Mouse (Mus musculus) liver, embryonic 15.5 days (tissue): ENCODE results near the gene Gm44502. TPM values are rescaled to one million over a fixed set of nuclear protein-coding genes. Genes with fewer than 3 reads are reported as not detected.

Experiments used
- ATAC-seq: fragments of 200-750 bp; cut with Nextera tagmentation; 2 replicates; pipeline ENCODE4 v1.8.0; 2017; ENCODE audit warnings: moderate number of reproducible peaks, mild to moderate bottlenecking, moderate library complexity; ENCODE audit not compliant: insufficient read depth
- H3K27ac ChIP-seq: fragments of 300-500 bp; sonication (generic); replicated peaks from 2 replicates; pipeline ENCODE4 v1.5.1; 2015; ENCODE audit warnings: mild to moderate bottlenecking, inconsistent platforms
- H3K27me3 ChIP-seq: fragments of 300-500 bp; sonication (generic); 2 replicates; pipeline ENCODE4 v1.6.1; 2015; ENCODE audit warnings: mild to moderate bottlenecking, inconsistent platforms
- H3K36me3 ChIP-seq: fragments of 300-500 bp; sonication (generic); replicated peaks from 2 replicates; pipeline ENCODE4 v1.6.1; 2015; ENCODE audit warnings: moderate library complexity, mild to moderate bottlenecking, inconsistent platforms
- H3K4me1 ChIP-seq: fragments of 300-500 bp; sonication (generic); replicated peaks from 2 replicates; pipeline ENCODE4 v1.6.1; 2015; ENCODE audit warnings: inconsistent platforms
- H3K4me2 ChIP-seq: fragments of 300-500 bp; sonication (generic); 2 replicates; pipeline ENCODE4 v1.6.1; 2015; ENCODE audit warnings: moderate library complexity, mild to moderate bottlenecking, inconsistent platforms
- H3K4me3 ChIP-seq: fragments of 300-500 bp; sonication (generic); replicated peaks from 2 replicates; pipeline ENCODE4 v1.5.1; 2015; ENCODE audit warnings: mild to moderate bottlenecking, inconsistent platforms
- H3K9ac ChIP-seq: fragments of 300-500 bp; sonication (generic); 2 replicates; pipeline ENCODE4 v1.6.1; 2015; ENCODE audit warnings: moderate library complexity, mild to moderate bottlenecking, inconsistent platforms
- H3K9me3 ChIP-seq: fragments of 300-500 bp; sonication (generic); replicated peaks from 2 replicates; pipeline ENCODE4 v1.6.1; 2016; ENCODE audit warnings: inconsistent platforms
- WGBS: fragments of 180-500 bp; shearing (Covaris S2); methylation state at CpG from one replicate; pipeline ENCODE4 v1.1.7; 2015; ENCODE audit warnings: mixed read lengths; ENCODE audit not compliant: insufficient replicate concordance; 5-methylcytosine and 5-hydroxymethylcytosine counted together
- polyA plus RNA-seq: library from polyadenylated mRNA; unstranded; fragments of >200 nt; fragmentation: Nextera tagmentation; extraction: Ambion mirVana; gene quantifications from 2 replicates; pipeline ENCODE4 v1.2.1, GENCODE M21; 2015

Gm44502 gene
- polyA plus RNA-seq, 1 experiment from 2014 or later = not detected

- no peak for ATAC-seq
- WGBS = 69% methylated on average over 4 of the region's 4 CpGs
Measured at GRCm38 (mm10) chr15:89471476-89471875, 42.0 kb upstream of the Gm44502 start.

GRCm38 (mm10) chr15:89468577-89468976, 39.1 kb upstream of the Gm44502 start:
- H3K36me3 ChIP-seq = no peaks in the 10 kb centered on the region
- whole genome bisulfite sequencing = 20% methylated on average over 2 of the region's 2 CpGs
- H3K9ac ChIP-seq = no peak overlapping the region
- H3K4me1 ChIP-seq = no peaks in the 10 kb centered on the region
- H3K4me3 ChIP-seq = no peak overlapping the region
- no peak overlapping the region for H3K27ac ChIP-seq
- H3K4me2 ChIP-seq = no peak overlapping the region
- H3K9me3 ChIP-seq = no peaks in the 10 kb centered on the region
- no peak for ATAC-seq
- no peaks in the 10 kb centered on the region for H3K27me3 ChIP-seq

More at GRCm38 (mm10) chr15:89471476-89471875, 42.0 kb upstream of the Gm44502 start:
- peaks cover 15% of the 10 kb centered on the region for H3K4me1 ChIP-seq
- no peak overlapping the region for H3K4me3 ChIP-seq
- no peaks in the 10 kb centered on the region for H3K9me3 ChIP-seq
- no peaks in the 10 kb centered on the region for H3K36me3 ChIP-seq
- no peaks in the 10 kb centered on the region for H3K27me3 ChIP-seq
- no peak overlapping the region for H3K9ac ChIP-seq
- H3K4me2 ChIP-seq = no peak overlapping the region
- H3K27ac ChIP-seq = no peak overlapping the region

GRCm38 (mm10) chr15:89465052-89465451, 35.6 kb upstream of the Gm44502 start:
- no peaks in the 10 kb centered on the region for H3K9me3 ChIP-seq
- no peak overlapping the region for H3K27ac ChIP-seq
- H3K9ac ChIP-seq = no peak overlapping the region
- 24% methylated on average over 1 of the region's 1 CpGs for WGBS
- no peaks in the 10 kb centered on the region for H3K4me1 ChIP-seq
- ATAC-seq = no peak
- peaks cover 14% of the 10 kb centered on the region for H3K27me3 ChIP-seq
- H3K4me2 ChIP-seq = no peak overlapping the region
- H3K4me3 ChIP-seq = no peak overlapping the region
- no peaks in the 10 kb centered on the region for H3K36me3 ChIP-seq

GRCm38 (mm10) chr15:89463334-89464235, 34.1 kb upstream of the Gm44502 start:
- Histone ChIP-seq H3K27me3 (peaks cover 24% of the 10 kb centered on the region), H3K9me3 (no peaks in the 10 kb centered on the region), H3K27ac (no peak overlapping the region), H3K4me1 (no peaks in the 10 kb centered on the region), H3K4me2 (no peak overlapping the region), H3K4me3 (no peak overlapping the region), H3K9ac (no peak overlapping the region), H3K36me3 (no peaks in the 10 kb centered on the region)
- no peak for ATAC-seq
- 33% methylated on average over 5 of the region's 5 CpGs for WGBS

GRCm38 (mm10) chr15:89462176-89462575, 32.7 kb upstream of the Gm44502 start:
- Histone ChIP-seq H3K27ac (no peak overlapping the region), H3K27me3 (peaks cover 38% of the 10 kb centered on the region), H3K36me3 (no peaks in the 10 kb centered on the region), H3K9ac (no peak overlapping the region), H3K4me3 (no peak overlapping the region), H3K4me1 (no peaks in the 10 kb centered on the region), H3K4me2 (no peak overlapping the region), H3K9me3 (no peaks in the 10 kb centered on the region)
- ATAC-seq = no peak
- 62% methylated on average over 7 of the region's 7 CpGs for WGBS

- Histone ChIP-seq H3K9me3 (no peaks in the 10 kb centered on the region), H3K9ac (no peak overlapping the region), H3K27ac (no peak overlapping the region), H3K4me2 (no peak overlapping the region), H3K4me3 (no peak overlapping the region), H3K36me3 (no peaks in the 10 kb centered on the region), H3K27me3 (peaks cover 46% of the 10 kb centered on the region), H3K4me1 (no peaks in the 10 kb centered on the region)
- 59% methylated on average over 15 of the region's 15 CpGs for WGBS
- no peak for ATAC-seq
Measured at GRCm38 (mm10) chr15:89461321-89461720, 31.8 kb upstream of the Gm44502 start.

- H3K36me3 ChIP-seq = no peaks in the 10 kb centered on the region
- ATAC-seq = no peak
- 62% methylated on average over 10 of the region's 10 CpGs for WGBS
- H3K4me2 ChIP-seq = no peak overlapping the region
- peaks cover 57% of the 10 kb centered on the region for H3K27me3 ChIP-seq
- H3K4me3 ChIP-seq = no peak overlapping the region
- H3K27ac ChIP-seq = no peak overlapping the region
- H3K9ac ChIP-seq = no peak overlapping the region
- no peaks in the 10 kb centered on the region for H3K4me1 ChIP-seq
- no peaks in the 10 kb centered on the region for H3K9me3 ChIP-seq
Measured at GRCm38 (mm10) chr15:89460298-89460697, 30.8 kb upstream of the Gm44502 start.

GRCm38 (mm10) chr15:89459821-89460220, 30.3 kb upstream of the Gm44502 start:
- no peak overlapping the region for H3K9ac ChIP-seq
- no peak overlapping the region for H3K4me3 ChIP-seq
- H3K4me2 ChIP-seq = no peak overlapping the region
- no peaks in the 10 kb centered on the region for H3K36me3 ChIP-seq
- H3K27me3 ChIP-seq = peaks cover 61% of the 10 kb centered on the region
- no peak overlapping the region for H3K27ac ChIP-seq
- H3K9me3 ChIP-seq = no peaks in the 10 kb centered on the region
- ATAC-seq = no peak
- H3K4me1 ChIP-seq = no peaks in the 10 kb centered on the region
- 63% methylated on average over 7 of the region's 7 CpGs for WGBS

- H3K4me3 ChIP-seq = no peak overlapping the region
- no peak overlapping the region for H3K9ac ChIP-seq
- no peak overlapping the region for H3K4me2 ChIP-seq
- no peaks in the 10 kb centered on the region for H3K36me3 ChIP-seq
- H3K27ac ChIP-seq = no peak overlapping the region
- ATAC-seq = no peak
- WGBS = 27% methylated on average over 15 of the region's 15 CpGs
- no peaks in the 10 kb centered on the region for H3K9me3 ChIP-seq
- H3K4me1 ChIP-seq = peaks cover 3% of the 10 kb centered on the region; the same call in 1 of the 2 replicates
- H3K27me3 ChIP-seq = peaks cover 70% of the 10 kb centered on the region
Measured at GRCm38 (mm10) chr15:89458942-89459341, 29.4 kb upstream of the Gm44502 start.

GRCm38 (mm10) chr15:89455642-89456041, 26.1 kb upstream of the Gm44502 start:
- no peak for ATAC-seq
- H3K27me3 ChIP-seq = peaks cover 87% of the 10 kb centered on the region
- 62% methylated on average over 6 of the region's 6 CpGs for WGBS

GRCm38 (mm10) chr15:89454857-89455256, 25.4 kb upstream of the Gm44502 start:
- H3K4me1 ChIP-seq = peaks cover 9% of the 10 kb centered on the region; the same call in 1 of the 2 replicates
- H3K4me2 ChIP-seq = no peak overlapping the region
- no peaks in the 10 kb centered on the region for H3K9me3 ChIP-seq
- H3K36me3 ChIP-seq = no peaks in the 10 kb centered on the region
- 22% methylated on average over 6 of the region's 6 CpGs for WGBS
- H3K27me3 ChIP-seq = peaks cover 90% of the 10 kb centered on the region
- no peak overlapping the region for H3K9ac ChIP-seq
- no peak overlapping the region for H3K27ac ChIP-seq
- no peak for ATAC-seq
- no peak overlapping the region for H3K4me3 ChIP-seq

More at GRCm38 (mm10) chr15:89455642-89456041, 26.1 kb upstream of the Gm44502 start:
- Histone ChIP-seq H3K36me3 (no peaks in the 10 kb centered on the region), H3K4me1 (peaks cover 9% of the 10 kb centered on the region; the same call in 1 of the 2 replicates), H3K4me2 (no peak overlapping the region), H3K27ac (no peak overlapping the region), H3K4me3 (no peak overlapping the region), H3K9me3 (no peaks in the 10 kb centered on the region), H3K9ac (no peak overlapping the region)
